Mouse (Mus musculus) CH12.LX (cell line): ENCODE results near the gene Sec24c. TPM values are rescaled to one million over a fixed set of nuclear protein-coding genes. Genes with fewer than 3 reads are reported as not detected.

Experiments used
- DNase-seq: peaks from one replicate; pipeline ENCODE4 v3.0.0-alpha.2; 2013; ENCODE audit errors: extremely low read depth
- H3K27ac ChIP-seq: 2 replicates; pipeline ENCODE4 v1.5.1; 2012; ENCODE audit warnings: low read depth, mild to moderate bottlenecking, control low read depth, moderate library complexity; ENCODE audit not compliant: insufficient read depth
- H3K27me3 ChIP-seq: replicated peaks from 2 replicates; pipeline ENCODE3; 2012; ENCODE audit warnings: inconsistent platforms
- H3K36me3 ChIP-seq, 2 experiments: replicated peaks in 1 of 2; 2 replicates each; pipeline versions ENCODE3 to v1.6.1; 2012; ENCODE audit warnings: inconsistent platforms in 1 of 2, low read length in 1 of 2, mild to moderate bottlenecking in 1 of 2, mixed read lengths in 1 of 2, moderate library complexity in 1 of 2; ENCODE audit not compliant: control insufficient read depth in 1 of 2, insufficient read depth in 1 of 2
- H3K4me1 ChIP-seq, 2 experiments: 2 replicates each; pipeline ENCODE4 v1.6.1; 2012; ENCODE audit warnings: inconsistent platforms in 1 of 2, moderate library complexity in 1 of 2; ENCODE audit not compliant: insufficient read depth in 2 of 2, control insufficient read depth in 1 of 2
- H3K4me2 ChIP-seq: 2 replicates; pipeline ENCODE4 v1.6.1; 2012; ENCODE audit warnings: low read depth, mild to moderate bottlenecking, control low read depth; ENCODE audit not compliant: poor library complexity, insufficient read depth, severe bottlenecking
- H3K4me3 ChIP-seq, 3 experiments: fragments of 150-350 bp in 1 of 3; sonication (generic) in 1 of 3; replicated peaks in 1 of 3; 2 replicates each; pipeline versions ENCODE3 to v1.5.1; 2011 to 2012; ENCODE audit warnings: low read depth in 2 of 3, low read length in 2 of 3, mild to moderate bottlenecking in 2 of 3, moderate library complexity in 2 of 3, control low read depth in 1 of 3, improper control_type of control experiment in 1 of 3, inconsistent platforms in 1 of 3, mixed read lengths in 1 of 3; ENCODE audit not compliant: poor library complexity in 1 of 3
- H3K79me2 ChIP-seq: replicated peaks from 2 replicates; pipeline ENCODE4 v1.6.1; 2012; ENCODE audit warnings: mild to moderate bottlenecking, moderate library complexity; ENCODE audit not compliant: control insufficient read depth, poor library complexity, insufficient read depth, severe bottlenecking; ENCODE audit errors: extremely low read depth
- H3K9ac ChIP-seq: 2 replicates; pipeline ENCODE4 v1.6.1; 2012; ENCODE audit warnings: low read depth, mild to moderate bottlenecking, control low read depth, moderate library complexity; ENCODE audit not compliant: insufficient read depth
- H3K9me3 ChIP-seq: replicated peaks from 2 replicates; pipeline ENCODE3; 2012; ENCODE audit warnings: low read length, inconsistent platforms, mixed read lengths
- BHLHE40 ChIP-seq: IDR thresholded peaks from 2 replicates; pipeline ENCODE4 v1.6.1; 2011; ENCODE audit warnings: mild to moderate bottlenecking, low read depth, low read length, improper control_type of control experiment
- CHD1 ChIP-seq: IDR thresholded peaks from 2 replicates; pipeline ENCODE4 v1.6.1; 2012; ENCODE audit warnings: low read depth, low read length, improper control_type of control experiment, inconsistent platforms
- CHD2 ChIP-seq: IDR thresholded peaks from 2 replicates; pipeline ENCODE4 v1.6.1; 2011; ENCODE audit warnings: low read length, improper control_type of control experiment
- CTCF ChIP-seq, 2 experiments: IDR thresholded peaks in 1 of 2; conservative IDR thresholded peaks in 1 of 2; 2 replicates each; pipeline ENCODE4 v1.5.1; 2011 to 2012; ENCODE audit warnings: low read depth in 2 of 2, low read length in 2 of 2, improper control_type of control experiment in 1 of 2, inconsistent platforms in 1 of 2, mild to moderate bottlenecking in 1 of 2, moderate library complexity in 1 of 2
- E2F4 ChIP-seq: IDR thresholded peaks from 2 replicates; pipeline ENCODE4 v1.6.1; 2011; ENCODE audit warnings: low read depth, low read length, improper control_type of control experiment; ENCODE audit not compliant: insufficient replicate concordance
- ELF1 ChIP-seq: IDR thresholded peaks from 2 replicates; pipeline ENCODE4 v1.6.1; 2014; ENCODE audit warnings: low read depth, mild to moderate bottlenecking, inconsistent platforms, low read length, improper control_type of control experiment
- EP300 ChIP-seq: IDR thresholded peaks from 2 replicates; pipeline ENCODE4 v1.6.1; 2011; ENCODE audit warnings: low read length, improper control_type of control experiment
- ETS1 ChIP-seq: conservative IDR thresholded peaks from 2 replicates; pipeline ENCODE4 v1.6.1; 2012; ENCODE audit warnings: low read depth, mild to moderate bottlenecking, inconsistent platforms, low read length, improper control_type of control experiment, moderate library complexity
- GABPA ChIP-seq: IDR thresholded peaks from 2 replicates; pipeline ENCODE4 v1.6.1; 2012; ENCODE audit warnings: low read depth, low read length, improper control_type of control experiment, inconsistent platforms; ENCODE audit not compliant: insufficient replicate concordance
- HCFC1 ChIP-seq: IDR thresholded peaks from 2 replicates; pipeline ENCODE4 v1.6.1; 2012; ENCODE audit warnings: low read depth, mild to moderate bottlenecking, inconsistent platforms, low read length, improper control_type of control experiment
- IRF4 ChIP-seq: IDR thresholded peaks from 2 replicates; pipeline ENCODE4 v1.6.1; 2014; ENCODE audit warnings: low read depth, mild to moderate bottlenecking, inconsistent platforms, low read length, improper control_type of control experiment
- JUN ChIP-seq: IDR thresholded peaks from 2 replicates; pipeline ENCODE4 v1.6.1; 2011; ENCODE audit warnings: low read depth, mild to moderate bottlenecking, low read length, improper control_type of control experiment, moderate library complexity; ENCODE audit not compliant: insufficient read depth
- JUND ChIP-seq: conservative IDR thresholded peaks from 2 replicates; pipeline ENCODE4 v1.6.1; 2011; ENCODE audit warnings: low read depth, low read length, improper control_type of control experiment
- KAT2A ChIP-seq: IDR thresholded peaks from 2 replicates; pipeline ENCODE4 v1.6.1; 2012; ENCODE audit warnings: low read length, improper control_type of control experiment, inconsistent platforms; ENCODE audit not compliant: insufficient replicate concordance
- MAFK ChIP-seq: IDR thresholded peaks from 2 replicates; pipeline ENCODE4 v1.6.1; 2011; ENCODE audit warnings: low read length, improper control_type of control experiment; ENCODE audit not compliant: insufficient replicate concordance
- MAX ChIP-seq: IDR thresholded peaks from 2 replicates; pipeline ENCODE4 v1.6.1; 2011; ENCODE audit warnings: low read length, improper control_type of control experiment
- MAZ ChIP-seq: IDR thresholded peaks from 2 replicates; pipeline ENCODE4 v1.6.1; 2012; ENCODE audit warnings: low read depth, mild to moderate bottlenecking, inconsistent platforms, low read length, improper control_type of control experiment, moderate library complexity
- MEF2A ChIP-seq: IDR thresholded peaks from 2 replicates; pipeline ENCODE4 v1.6.1; 2014; ENCODE audit warnings: low read depth, mild to moderate bottlenecking, inconsistent platforms, low read length, improper control_type of control experiment, borderline replicate concordance
- MXI1 ChIP-seq: IDR thresholded peaks from 2 replicates; pipeline ENCODE4 v1.6.1; 2011; ENCODE audit warnings: mild to moderate bottlenecking, low read depth, low read length, improper control_type of control experiment
- MYC ChIP-seq: IDR thresholded peaks from 2 replicates; pipeline ENCODE4 v1.6.1; 2011; ENCODE audit warnings: low read depth, mild to moderate bottlenecking, improper control_type of control experiment, low read length
- NELFE ChIP-seq: IDR thresholded peaks from 2 replicates; pipeline ENCODE4 v1.6.1; 2011; ENCODE audit warnings: low read depth, low read length, improper control_type of control experiment
- NRF1 ChIP-seq: IDR thresholded peaks from 2 replicates; pipeline ENCODE4 v1.6.1; 2014; ENCODE audit warnings: low read depth, mild to moderate bottlenecking, inconsistent platforms, low read length, improper control_type of control experiment, moderate library complexity
- PAX5 ChIP-seq: IDR thresholded peaks from 2 replicates; pipeline ENCODE4 v1.6.1; 2012; ENCODE audit warnings: low read length, inconsistent platforms, mixed read lengths
- POLR2A ChIP-seq: IDR thresholded peaks from 2 replicates; pipeline ENCODE4 v1.6.1; 2011; ENCODE audit warnings: low read depth, mild to moderate bottlenecking, improper control_type of control experiment, low read length
- POLR2AphosphoS2 ChIP-seq: IDR thresholded peaks from 2 replicates; pipeline ENCODE4 v1.6.1; 2011; ENCODE audit warnings: low read depth, low read length, improper control_type of control experiment
- RAD21 ChIP-seq: IDR thresholded peaks from 2 replicates; pipeline ENCODE4 v1.6.1; 2011; ENCODE audit warnings: low read depth, mild to moderate bottlenecking, low read length, improper control_type of control experiment, moderate library complexity
- RCOR1 ChIP-seq: conservative IDR thresholded peaks from 2 replicates; pipeline ENCODE4 v1.6.1; 2012; ENCODE audit warnings: low read depth, mild to moderate bottlenecking, inconsistent platforms, low read length, improper control_type of control experiment
- SIN3A ChIP-seq: IDR thresholded peaks from 2 replicates; pipeline ENCODE4 v1.6.1; 2012; ENCODE audit warnings: low read length, improper control_type of control experiment, inconsistent platforms
- SMC3 ChIP-seq: IDR thresholded peaks from 2 replicates; pipeline ENCODE4 v1.6.1; 2011; ENCODE audit warnings: low read depth, low read length, improper control_type of control experiment
- TBP ChIP-seq: conservative IDR thresholded peaks from 2 replicates; pipeline ENCODE4 v1.6.1; 2011; ENCODE audit warnings: low read depth, low read length, improper control_type of control experiment
- TCF12 ChIP-seq: IDR thresholded peaks from 2 replicates; pipeline ENCODE4 v1.6.1; 2014; ENCODE audit warnings: low read depth, mild to moderate bottlenecking, inconsistent platforms, low read length, improper control_type of control experiment
- UBTF ChIP-seq: IDR thresholded peaks from 2 replicates; pipeline ENCODE4 v1.6.1; 2012; ENCODE audit warnings: low read depth, mild to moderate bottlenecking, inconsistent platforms, low read length, improper control_type of control experiment, moderate library complexity
- USF1 ChIP-seq: IDR thresholded peaks from 2 replicates; pipeline ENCODE4 v1.6.1; 2014; ENCODE audit warnings: low read depth, mild to moderate bottlenecking, inconsistent platforms, low read length, improper control_type of control experiment
- USF2 ChIP-seq: conservative IDR thresholded peaks from 2 replicates; pipeline ENCODE4 v1.6.1; 2011; ENCODE audit warnings: low read depth, low read length, improper control_type of control experiment
- ZC3H11A ChIP-seq: IDR thresholded peaks from 2 replicates; pipeline ENCODE4 v1.6.1; 2012; ENCODE audit warnings: low read depth, mild to moderate bottlenecking, inconsistent platforms, low read length, improper control_type of control experiment
- ZKSCAN1 ChIP-seq: IDR thresholded peaks from 2 replicates; pipeline ENCODE4 v1.6.1; 2012; ENCODE audit warnings: low read depth, inconsistent platforms, low read length, improper control_type of control experiment, borderline replicate concordance
- ZMIZ1 ChIP-seq: IDR thresholded peaks from 2 replicates; pipeline ENCODE4 v1.6.1; 2012; ENCODE audit warnings: low read depth, mild to moderate bottlenecking, inconsistent platforms, low read length, improper control_type of control experiment
- ZNF384 ChIP-seq: IDR thresholded peaks from 2 replicates; pipeline ENCODE4 v1.6.1; 2012; ENCODE audit warnings: low read depth, low read length, improper control_type of control experiment, inconsistent platforms
- dilution Hi-C: fragments of 300-500 bp; cut with MboI; formaldehyde crosslinking; loops from 2 replicates; pipeline ENCODE4 v1.14.3; 2020; ENCODE audit warnings: low sequenced_read_pairs; ENCODE audit not compliant: extremely low pct_unique_long_range_greater_than_20kb, extremely low pct_ligation_motif_present
- in situ Hi-C: fragments of 300-500 bp; cut with MboI; formaldehyde crosslinking; loops from 3 replicates; pipeline ENCODE4 v1.14.3; 2019; ENCODE audit warnings: low sequenced_read_pairs, low pct_ligation_motif_present, low pct_unique_long_range_greater_than_20kb, mixed read lengths
- polyA plus RNA-seq: library from polyadenylated mRNA; unstranded; fragments of >175 nt; gene quantifications from 2 replicates; pipeline ENCODE4 v1.2.1, GENCODE M21; 2012; ENCODE audit warnings: low read depth; ENCODE audit not compliant: insufficient read length
- total RNA-seq, 2 experiments: library from RNA; depleted of rRNA; stranded (reverse); fragments of 300-350 nt in 1 of 2; fragments of >200 nt in 1 of 2; gene quantifications; 2 replicates each; pipeline ENCODE4 v1.2.3; 2012 to 2014

Gene Sec24c
- total and polyA plus RNA-seq, 3 experiments, result 51.2 to 122 (median 95.9) TPM

GRCm38 (mm10) chr14:20694884-20695760 lies 21.0 kb downstream of the Sec24c start, which contains the start of gene Fut11:
Gene Fut11, plus strand, starts transcription at chr14:20694968.
- Histone ChIP-seq H3K79me2 (peaks cover 47% of the 10 kb centered on the region), H3K4me3 (peak within 1 kb of the TSS; percentile 54 to 71 (median 65)), H3K4me2 (peak within 1 kb of the TSS; percentile 90), H3K27me3 (no peaks in the 10 kb centered on the region), H3K4me1 (peaks cover 18 to 58% of the 10 kb centered on the region in 2 experiments), H3K9ac (peak within 1 kb of the TSS; percentile 79), H3K27ac (peak within 1 kb of the TSS; percentile 87), H3K36me3 (peaks cover 37 to 85% of the 10 kb centered on the region in 2 experiments), H3K9me3 (no peaks in the 10 kb centered on the region)
- in situ Hi-C loops, result no loop called here
- dilution Hi-C loops, result no loop called here
- DNase-seq, result peak; percentile 67
- TF ChIP-seq MYC (peak; percentile 65; the same call in 1 of the 2 replicates), CHD2 (0 out of 2 replicates have a peak, but pooled peaks have one; percentile 37), GABPA (no peak), ZMIZ1 (peak; percentile 88; the same call in 1 of the 2 replicates), ETS1 (no peak), HCFC1 (peak; percentile 56), CTCF (conservative IDR thresholded peaks at IDR 0.05 in 1 of 2, IDR thresholded peaks at IDR 0.05 in 1 of 2; ENCODE audit: low read depth in 2 of 2, low read length in 2 of 2) (no peak), BHLHE40 (peak; percentile 55; the same call in 1 of the 2 replicates), TCF12 (0 out of 2 replicates have a peak, but pooled peaks have one; percentile 27), MAZ (no peak), SMC3 (no peak), KAT2A (no peak), PAX5 (no peak), ELF1 (peak; percentile 71), MAFK (no peak), TBP (no peak), ZKSCAN1 (no peak), CHD1 (no peak; the same call in 1 of the 2 replicates), E2F4 (no peak), ZC3H11A (no peak), USF2 (no peak), RAD21 (no peak), POLR2AphosphoS2 (peak; percentile 27; the same call in 1 of the 2 replicates), USF1 (no peak), MEF2A (no peak), ZNF384 (no peak), EP300 (no peak), POLR2A (peak; percentile 49; the same call in 1 of the 2 replicates), JUN (no peak), NELFE (no peak; the same call in 1 of the 2 replicates), SIN3A (peak; percentile 64), JUND (no peak), NRF1 (peak; percentile 84), MAX (peak; percentile 50; the same call in 1 of the 2 replicates), UBTF (peak; percentile 59; the same call in 1 of the 2 replicates), MXI1 (peak; percentile 59), IRF4 (peak; percentile 34; the same call in 1 of the 2 replicates), RCOR1 (no peak)
